Mouse (Mus musculus) forebrain, embryonic 10.5 days (tissue): ENCODE measurements around the gene Zdhhc8. TPM values are rescaled to one million over a fixed set of nuclear protein-coding genes. Genes with fewer than 3 reads are reported as not detected.

ENCODE experiments used
- DNase-seq: peaks from one replicate; pipeline ENCODE4 v3.0.0-alpha.2; 2017; ENCODE audit warnings: low spot score; ENCODE audit errors: extremely low spot score
- H3K27ac ChIP-seq: fragments of 300-500 bp; sonication (generic); 2 replicates; pipeline ENCODE4 v1.5.1; 2016; ENCODE audit warnings: mild to moderate bottlenecking
- H3K27me3 ChIP-seq: fragments of 300-500 bp; sonication (generic); 2 replicates; pipeline ENCODE4 v1.6.1; 2016; ENCODE audit warnings: mild to moderate bottlenecking; ENCODE audit not compliant: poor library complexity, severe bottlenecking
- H3K36me3 ChIP-seq: fragments of 300-500 bp; sonication (generic); replicated peaks from 2 replicates; pipeline ENCODE4 v1.6.1; 2016; ENCODE audit warnings: mild to moderate bottlenecking, moderate library complexity
- H3K4me1 ChIP-seq: fragments of 300-500 bp; sonication (generic); 2 replicates; pipeline ENCODE4 v1.6.1; 2016
- H3K4me3 ChIP-seq: fragments of 300-500 bp; sonication (generic); 2 replicates; pipeline ENCODE4 v1.5.1; 2016; ENCODE audit warnings: mild to moderate bottlenecking, moderate library complexity
- H3K9me3 ChIP-seq: fragments of 300-500 bp; sonication (generic); 2 replicates; pipeline ENCODE4 v1.6.1; 2016; ENCODE audit warnings: mild to moderate bottlenecking, moderate library complexity
- WGBS: fragments of 180-500 bp; shearing (Covaris S2); methylation state at CpG from one replicate; pipeline ENCODE4 v1.1.7; 2016; 5-methylcytosine and 5-hydroxymethylcytosine counted together
- microRNA counts: library from miRNA; unstranded; fragments of <30 nt; microRNA quantifications from one replicate; lab custom pipeline; 2017
- microRNA-seq: library from miRNA; unstranded; fragments of <30 nt; microRNA quantifications from one replicate; pipeline ENCODE4, GENCODE M21; 2017
- polyA plus RNA-seq: library from polyadenylated mRNA; unstranded; fragments of >200 nt; fragmentation: Nextera tagmentation; extraction: Ambion mirVana; gene quantifications from 2 replicates; pipeline ENCODE4 v1.2.1, GENCODE M21; 2016

Gene Zdhhc8
- polyA plus RNA-seq, 1 experiment from 2014 or later = 10.5 TPM

- Histone ChIP-seq H3K9me3 (no peaks in the 10 kb centered on the region), H3K4me1 (peaks cover 25% of the 10 kb centered on the region), H3K27ac (no peak overlapping the region), H3K27me3 (no peaks in the 10 kb centered on the region), H3K36me3 (no peaks in the 10 kb centered on the region), H3K4me3 (no peak overlapping the region)
- WGBS = 64% methylated on average over 10 of the region's 10 CpGs
- DNase-seq = no peak
These were observed 53.5 kb downstream of the Zdhhc8 start for GRCm38 (mm10) chr16:18181398-18181797.

GRCm38 (mm10) chr16:18179591-18179990 is 55.3 kb downstream of the Zdhhc8 start:
- no peak overlapping the region for H3K27ac ChIP-seq
- no peak overlapping the region for H3K4me3 ChIP-seq
- H3K27me3 ChIP-seq = 0 out of 2 replicates have a peak, but pooled peaks cover 5% of the 10 kb centered on the region
- peaks cover 25% of the 10 kb centered on the region for H3K4me1 ChIP-seq
- H3K9me3 ChIP-seq = no peaks in the 10 kb centered on the region
- H3K36me3 ChIP-seq = no peaks in the 10 kb centered on the region
- DNase-seq = no peak
- WGBS = 8% methylated on average over 2 of the region's 2 CpGs

- no peak overlapping the region for H3K4me3 ChIP-seq
- H3K9me3 ChIP-seq = no peaks in the 10 kb centered on the region
- no peak for DNase-seq
- 85% methylated on average over 4 of the region's 4 CpGs for WGBS
- no peaks in the 10 kb centered on the region for H3K36me3 ChIP-seq
- H3K4me1 ChIP-seq = peaks cover 34% of the 10 kb centered on the region
- peaks cover 11% of the 10 kb centered on the region; the same call in 1 of the 2 replicates for H3K27me3 ChIP-seq
- H3K27ac ChIP-seq = no peak overlapping the region
These were observed 58.2 kb downstream of the Zdhhc8 start for GRCm38 (mm10) chr16:18176758-18177157.

GRCm38 (mm10) chr16:18175817-18176541 is 59.0 kb downstream of the Zdhhc8 start:
- Histone ChIP-seq H3K4me1 (peaks cover 26% of the 10 kb centered on the region), H3K27me3 (peaks cover 11% of the 10 kb centered on the region; the same call in 1 of the 2 replicates), H3K9me3 (no peaks in the 10 kb centered on the region), H3K36me3 (no peaks in the 10 kb centered on the region), H3K27ac (no peak overlapping the region), H3K4me3 (no peak overlapping the region)
- no peak for DNase-seq
- 65% methylated on average over 6 of the region's 6 CpGs for WGBS

- H3K27ac ChIP-seq = no peak overlapping the region
- DNase-seq = no peak
- WGBS = 76% methylated on average over 11 of the region's 11 CpGs
These were observed 61.1 kb downstream of the Zdhhc8 start for GRCm38 (mm10) chr16:18173788-18174187.

GRCm38 (mm10) chr16:18173231-18173630 is 61.7 kb downstream of the Zdhhc8 start:
- WGBS = 88% methylated on average over 9 of the region's 9 CpGs
- no peaks in the 10 kb centered on the region for H3K36me3 ChIP-seq

More at GRCm38 (mm10) chr16:18173788-18174187, 61.1 kb downstream of the Zdhhc8 start:
- Histone ChIP-seq H3K4me3 (no peak overlapping the region), H3K36me3 (no peaks in the 10 kb centered on the region), H3K9me3 (no peaks in the 10 kb centered on the region), H3K27me3 (peaks cover 11% of the 10 kb centered on the region; the same call in 1 of the 2 replicates), H3K4me1 (peaks cover 12% of the 10 kb centered on the region)

GRCm38 (mm10) chr16:18172266-18172855 is 62.6 kb downstream of the Zdhhc8 start:
- DNase-seq = peak; percentile 78
- Histone ChIP-seq H3K4me3 (no peak overlapping the region), H3K27ac (no peak overlapping the region), H3K27me3 (peaks cover 11% of the 10 kb centered on the region; the same call in 1 of the 2 replicates), H3K36me3 (no peaks in the 10 kb centered on the region), H3K4me1 (peaks cover 9% of the 10 kb centered on the region), H3K9me3 (no peaks in the 10 kb centered on the region)
- WGBS = 8% methylated on average over 7 of the region's 7 CpGs

More at GRCm38 (mm10) chr16:18173231-18173630, 61.7 kb downstream of the Zdhhc8 start:
- Histone ChIP-seq H3K4me1 (peaks cover 9% of the 10 kb centered on the region), H3K27me3 (peaks cover 11% of the 10 kb centered on the region; the same call in 1 of the 2 replicates), H3K4me3 (no peak overlapping the region), H3K9me3 (no peaks in the 10 kb centered on the region), H3K27ac (no peak overlapping the region; the same call in 1 of the 2 replicates)
- no peak for DNase-seq

MicroRNAs within 50 kb of the gene (microRNA counts, 519-probe panel; counts per million panel counts)
- 341 counts per million, percentile 65 among the panel's probes with 10 or more counts for microRNA mmu-miR-1306 (lab: Ali Mortazavi, UCI)

Small RNA genes within 50 kb of the gene (microRNA-seq; reads per million reads assigned to microRNA genes)
- gene Gm24572 = 16.8 reads per million, percentile 27 among the genes with 10 or more reads in this experiment
- 392 reads per million, percentile 63 among the genes with 10 or more reads in this experiment for gene Mir1306

Other genes with a start within 250 kb of the Zdhhc8 start
- gene Dgcr6, start 182.3 kb downstream of the Zdhhc8 start, polyA plus RNA-seq = 159 and 175 TPM in 2 replicates
- 17.0 and 19.6 TPM in 2 replicates for gene Prodh, start 144.9 kb downstream of the Zdhhc8 start, polyA plus RNA-seq
- gene Rtn4r, start 107.5 kb downstream of the Zdhhc8 start, polyA plus RNA-seq = 0.87 and 1.2 TPM in 2 replicates
- not detected in 2 replicates for gene Ccdc188, start 17.3 kb downstream of the Zdhhc8 start, polyA plus RNA-seq
- 134 and 139 TPM in 2 replicates for gene Trmt2a, start 13.5 kb upstream of the Zdhhc8 start, polyA plus RNA-seq
- 1,297 and 1,372 TPM in 2 replicates for gene Ranbp1, start 13.6 kb upstream of the Zdhhc8 start, polyA plus RNA-seq
- 3.0 and 5.8 TPM in 2 replicates for gene Gm49776, start 23.2 kb upstream of the Zdhhc8 start, polyA plus RNA-seq
- gene Dgcr8, start 54.1 kb upstream of the Zdhhc8 start, polyA plus RNA-seq = 48.9 and 49.7 TPM in 2 replicates
- 35.7 and 37.1 TPM in 2 replicates for gene Tango2, start 113.0 kb upstream of the Zdhhc8 start, polyA plus RNA-seq
- gene Arvcf, start 113.0 kb upstream of the Zdhhc8 start, polyA plus RNA-seq = 116 TPM in 2 replicates
- 31.6 and 35.1 TPM in 2 replicates for gene Txnrd2, start 191.2 kb upstream of the Zdhhc8 start, polyA plus RNA-seq
- 58.1 and 60.1 TPM in 2 replicates for gene Comt, start 191.7 kb upstream of the Zdhhc8 start, polyA plus RNA-seq